Mouse (Mus musculus): ENCODE data around the gene Gm42742. TPM values are rescaled to one million over a fixed set of nuclear protein-coding genes. Genes with fewer than 3 reads are reported as not detected.

The Gm42742 gene
- 12.4 and 21.2 TPM in 2 replicates for polyA plus RNA-seq (2012; rRNA removed)

DNA sequence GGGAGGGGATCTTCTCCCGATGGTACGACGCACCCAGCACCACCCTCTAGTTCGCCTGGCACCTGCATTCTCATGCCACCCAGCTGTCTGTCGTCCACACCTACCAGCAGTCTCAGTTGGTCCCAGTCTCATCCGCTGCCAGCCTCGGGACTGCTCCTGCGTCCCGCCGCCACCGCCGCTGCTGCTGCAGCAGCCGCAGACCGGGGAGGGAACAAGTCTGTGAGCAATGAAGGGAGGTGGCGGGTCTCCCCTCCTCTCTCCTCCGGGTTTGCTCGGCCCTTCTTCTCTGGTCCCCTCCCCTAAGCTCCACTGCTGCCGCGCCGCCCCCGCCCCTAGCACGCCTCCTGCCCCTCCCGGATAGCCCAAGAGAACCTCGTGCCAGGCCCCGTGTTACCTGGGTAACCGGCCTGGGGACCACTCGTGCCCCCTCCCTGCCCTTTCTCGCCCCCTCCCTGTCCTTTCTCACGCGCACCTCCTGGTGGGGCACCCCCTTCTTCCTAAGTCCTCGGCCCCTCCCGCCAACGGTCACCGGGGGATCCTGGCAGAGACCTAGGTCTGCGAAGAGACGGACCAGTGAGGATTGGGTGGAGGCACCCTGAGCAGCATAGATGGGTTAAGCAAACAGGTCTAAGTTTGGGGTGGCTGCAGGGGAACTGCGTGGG, at the start of gene Gm42742, which contains the start of gene Prrt2:
Gene Gm42742 (minus strand): TSS at position 197 of the 662 bp plus-strand sequence.
Gene Prrt2 (minus strand): TSS at position 311 of the 662 bp plus-strand sequence.

DNA sequence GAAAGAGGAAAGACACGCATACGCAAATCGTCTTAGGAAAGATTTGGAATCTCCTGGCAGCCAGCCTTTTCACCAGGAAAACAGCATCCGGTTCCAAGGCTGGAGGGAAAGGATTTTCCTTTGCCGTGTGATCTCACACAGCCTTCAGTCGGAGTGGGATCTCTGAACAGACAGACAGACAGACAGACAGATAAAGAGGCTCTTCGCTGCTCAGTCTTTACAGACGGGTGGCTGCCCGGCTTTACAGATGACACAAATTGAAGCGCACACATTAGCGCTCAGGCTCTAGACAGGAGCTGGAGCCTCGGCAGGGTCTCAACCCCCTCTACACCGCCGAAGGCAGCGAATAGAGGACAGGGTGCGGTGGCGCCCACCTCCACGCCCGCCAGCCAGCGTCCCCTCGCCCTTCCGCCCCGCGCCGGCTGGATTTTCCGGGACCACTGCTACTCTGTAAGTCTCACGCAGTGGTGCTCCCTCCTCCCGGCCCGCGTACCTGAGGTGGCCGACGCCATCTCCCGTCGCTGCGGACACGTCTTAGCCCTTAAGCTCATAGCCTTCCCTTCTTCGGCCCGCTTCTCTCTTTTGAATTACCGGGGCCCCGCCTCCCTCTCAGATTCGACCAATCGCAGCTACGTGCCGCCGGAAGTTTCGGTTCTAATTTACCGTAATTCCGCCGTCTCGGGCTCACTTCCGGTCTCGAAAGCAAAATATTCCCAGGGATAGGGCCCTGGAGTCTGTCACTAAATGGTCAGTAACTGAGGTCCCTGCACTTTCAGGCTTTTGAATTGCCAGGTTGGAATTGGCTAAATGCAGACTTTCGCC, 21.2 kb upstream of the Gm42742 start, which contains the start of gene Kif22:
Gene Kif22 (minus strand): TSS at position 621 of the 822 bp plus-strand sequence.

DNA sequence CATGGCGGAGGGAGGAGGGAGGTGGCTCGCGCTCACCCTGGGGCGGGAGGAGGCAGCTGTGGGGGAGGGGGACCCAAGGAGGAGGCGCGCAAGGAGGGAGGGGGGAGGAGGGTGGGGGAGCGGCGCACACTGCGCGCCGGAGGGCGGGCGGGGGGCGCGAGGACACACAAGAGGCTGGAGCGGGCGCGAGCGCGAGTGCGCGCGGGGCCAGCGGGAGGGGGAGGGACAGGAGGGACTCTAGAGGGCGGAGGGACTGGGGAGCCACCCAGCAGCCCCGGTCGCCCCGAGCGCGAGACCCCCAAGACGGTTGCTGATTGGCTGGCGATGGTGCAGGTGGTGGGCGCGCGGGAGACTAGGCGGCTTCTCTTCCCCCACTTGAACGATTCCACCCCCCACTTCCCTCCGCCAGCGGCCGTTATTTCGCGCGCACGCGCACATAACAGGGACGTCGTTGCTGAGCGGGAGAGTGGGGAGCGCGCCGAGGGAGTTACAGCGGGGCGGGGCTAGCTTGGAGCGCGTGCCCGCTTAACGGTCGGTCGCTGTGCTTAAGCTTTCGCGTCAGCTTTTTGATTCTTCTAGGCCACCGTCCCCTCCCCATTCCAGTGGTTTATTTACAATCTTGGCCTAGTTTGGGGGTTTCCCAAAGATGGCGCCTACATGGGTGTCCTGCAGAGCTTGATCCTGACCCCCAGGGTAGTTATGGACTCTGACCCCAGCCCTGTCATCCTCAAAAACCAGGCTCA, 6.3 kb upstream of the Gm42742 start, which contains the start of gene Maz:
Gene Maz (minus strand): TSS at position 54 of the 743 bp plus-strand sequence.

DNA sequence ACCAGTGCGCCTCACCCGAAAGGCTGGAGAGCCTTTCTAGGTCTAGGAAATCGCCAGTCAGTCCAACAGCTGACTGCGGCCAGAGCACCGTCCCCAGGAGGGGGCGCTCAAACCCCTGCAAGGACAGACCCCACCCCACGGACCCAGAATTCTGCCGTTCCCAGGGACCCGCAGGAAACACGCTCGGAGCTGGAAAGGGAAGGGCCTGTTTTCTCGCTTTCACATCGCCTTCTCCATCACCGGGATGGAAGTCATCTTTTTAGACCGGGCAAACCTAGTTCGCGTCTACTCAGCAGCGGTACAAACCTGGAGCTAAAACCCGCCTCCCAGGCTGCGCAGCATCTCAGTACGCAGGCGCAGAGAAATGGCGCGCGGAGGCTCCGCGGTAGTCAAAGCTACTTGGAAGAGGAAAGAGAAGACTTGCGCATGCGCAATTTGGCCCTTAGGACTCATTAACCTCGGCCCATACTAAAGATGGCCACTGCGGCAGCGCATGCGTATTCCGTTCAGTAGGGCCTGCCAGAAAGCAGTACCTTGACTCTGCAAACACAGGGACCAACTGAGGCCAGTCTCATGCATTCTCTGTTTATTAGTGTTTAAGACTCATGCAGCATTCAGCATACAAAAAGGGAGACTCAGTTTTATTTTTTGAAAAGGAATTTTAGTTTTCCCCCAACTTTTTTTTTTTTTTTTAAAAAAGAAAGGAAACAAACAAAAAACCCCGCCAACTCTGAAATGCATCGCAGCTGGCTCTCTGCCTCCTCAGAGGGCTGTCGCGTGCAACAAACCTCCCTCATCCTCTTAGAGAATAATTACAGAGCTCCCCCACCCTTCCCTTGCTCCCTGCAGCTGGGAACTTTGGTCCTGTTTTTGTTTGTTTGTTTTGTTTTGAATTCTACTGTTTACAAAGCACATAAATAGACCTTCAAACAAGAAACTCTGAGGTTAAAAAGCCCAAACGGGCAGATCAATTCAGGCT, 3.6 kb downstream of the Gm42742 start, which contains the start of gene Pagr1a:
Gene Pagr1a (minus strand): TSS at position 382 of the 979 bp plus-strand sequence.

DNA sequence TGATC, 4.6 kb downstream of the Gm42742 start, which contains the start of gene Pagr1b:
Gene Pagr1b (minus strand): TSS at position 4 of the 5 bp plus-strand sequence.

DNA sequence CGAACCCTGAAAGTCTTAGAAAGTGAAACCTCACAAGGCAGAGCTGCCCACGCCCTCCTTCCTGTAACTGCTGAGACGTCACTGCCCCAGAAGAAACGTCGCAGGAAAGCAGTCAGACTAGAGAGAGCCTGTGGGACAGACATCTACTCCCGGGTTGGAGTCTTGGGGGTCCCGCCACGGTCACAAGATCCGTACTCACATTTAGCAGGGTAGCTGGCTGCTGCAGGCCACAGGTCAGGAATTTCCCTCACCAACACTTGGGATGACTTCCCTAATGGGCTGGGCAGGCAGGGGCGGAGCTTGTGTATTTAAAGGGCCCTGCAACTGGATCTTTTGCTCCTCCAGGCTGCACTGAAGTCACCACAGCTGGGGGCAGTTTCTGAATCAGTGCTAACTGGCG, 6.6 kb downstream of the Gm42742 start, which contains the start of gene Mvp:
Gene Mvp (minus strand): TSS at position 302 of the 400 bp plus-strand sequence.

DNA sequence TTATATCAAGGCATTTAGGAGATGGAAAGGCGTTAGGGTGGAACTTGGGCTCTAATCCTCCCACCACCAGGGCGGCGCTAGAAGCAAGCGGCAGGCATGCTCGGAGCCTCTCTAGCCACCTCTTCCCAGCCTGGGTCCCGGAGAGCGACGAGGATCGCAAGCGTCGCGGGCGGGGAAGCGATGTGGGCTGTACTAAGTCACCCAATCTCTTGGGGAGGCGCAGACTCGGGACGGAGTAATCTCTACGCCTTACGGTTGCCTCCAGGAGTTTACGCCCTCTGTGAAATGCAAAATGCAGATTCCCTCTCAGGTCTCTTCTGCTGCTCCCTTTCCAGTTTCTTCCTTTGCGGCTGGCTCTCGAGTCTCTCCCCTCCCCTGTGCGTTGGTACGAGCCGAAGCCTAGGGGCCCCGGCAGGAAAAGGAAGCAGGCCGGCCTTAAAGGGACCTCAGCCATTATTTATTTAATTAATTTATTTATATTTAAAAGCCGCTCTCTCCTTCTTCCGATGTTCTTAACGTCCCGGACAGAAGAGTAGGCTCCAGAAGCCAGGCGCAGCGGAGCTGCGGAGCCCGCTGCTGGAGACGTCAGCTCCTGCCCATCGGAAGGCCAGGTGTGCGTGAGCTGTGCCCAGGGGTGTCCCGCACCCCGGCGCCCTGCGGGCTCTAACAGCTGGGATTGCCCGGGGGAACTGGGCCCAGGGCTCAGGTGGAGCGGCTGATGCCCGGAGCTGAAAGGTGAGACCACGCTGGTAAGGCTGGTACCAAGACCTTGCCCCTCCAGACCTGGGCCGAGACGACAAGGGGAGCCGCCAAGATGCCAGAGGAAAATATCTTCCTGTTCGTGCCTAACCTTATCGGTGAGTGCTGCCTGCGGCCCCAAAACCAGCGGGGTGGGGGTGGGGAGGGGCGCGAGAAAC, 44.7 kb downstream of the Gm42742 start, which contains the start of gene Cdiptos:
Gene Cdiptos (minus strand): TSS at position 149 of the 917 bp plus-strand sequence.

DNA sequence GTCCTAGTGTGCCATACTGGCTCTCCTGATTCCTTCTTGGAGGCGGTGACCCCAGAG, 45.2 kb downstream of the Gm42742 start, which contains the start of gene Cdipt:
Gene Cdipt (plus strand): TSS at position 22 of the 57 bp plus-strand sequence.

Other genes starting within 250 kb of the Gm42742 start
- gene Ypel3, start 244.1 kb downstream of the Gm42742 start, polyA plus RNA-seq (2012; rRNA removed): 58.6 and 66.7 TPM in 2 replicates
- gene Tbx6, start 239.6 kb downstream of the Gm42742 start, polyA plus RNA-seq (2012; rRNA removed): 1.0 and 1.3 TPM in 2 replicates
- 74.0 and 86.5 TPM in 2 replicates for gene Ppp4c, start 228.6 kb downstream of the Gm42742 start, polyA plus RNA-seq (2012; rRNA removed)
- 0.09 and 0.13 TPM in 2 replicates for gene Fam57b, start 223.4 kb downstream of the Gm42742 start, polyA plus RNA-seq (2012; rRNA removed)
- not detected in 2 replicates for gene 4930451I11Rik, start 189.5 kb downstream of the Gm42742 start, polyA plus RNA-seq (2012; rRNA removed)
- 0.01 and 0.03 TPM in 2 replicates for gene Doc2a, start 173.7 kb downstream of the Gm42742 start, polyA plus RNA-seq (2012; rRNA removed)
- gene Hirip3, start 159.1 kb downstream of the Gm42742 start, polyA plus RNA-seq (2012; rRNA removed): 58.3 and 79.1 TPM in 2 replicates
- gene Ino80e, start 158.7 kb downstream of the Gm42742 start, polyA plus RNA-seq (2012; rRNA removed): 23.2 and 24.6 TPM in 2 replicates
- gene Taok2, start 136.4 kb downstream of the Gm42742 start, polyA plus RNA-seq (2012; rRNA removed): 15.6 and 17.1 TPM in 2 replicates
- gene Tmem219, start 98.2 kb downstream of the Gm42742 start, polyA plus RNA-seq (2012; rRNA removed): 9.6 and 10.9 TPM in 2 replicates
- gene Kctd13, start 92.2 kb downstream of the Gm42742 start, polyA plus RNA-seq (2012; rRNA removed): 4.2 and 4.6 TPM in 2 replicates
- gene Asphd1, start 71.5 kb downstream of the Gm42742 start, polyA plus RNA-seq (2012; rRNA removed): not detected in 2 replicates
- 0.18 and 0.26 TPM in 2 replicates for gene Sez6l2, start 70.5 kb downstream of the Gm42742 start, polyA plus RNA-seq (2012; rRNA removed)
- gene Cdipt, start 45.2 kb downstream of the Gm42742 start, polyA plus RNA-seq (2012; rRNA removed): 29.7 and 37.0 TPM in 2 replicates
- gene Cdiptos, start 45.0 kb downstream of the Gm42742 start, polyA plus RNA-seq (2012; rRNA removed): 0.23 and 0.35 TPM in 2 replicates
- gene Mvp, start 6.5 kb downstream of the Gm42742 start, polyA plus RNA-seq (2012; rRNA removed): 4.0 and 4.7 TPM in 2 replicates
- gene Pagr1b, start 4.6 kb downstream of the Gm42742 start, polyA plus RNA-seq (2012; rRNA removed): 0.08 TPM in 1 of 2 replicates, not detected in the other
- 10.6 and 17.2 TPM in 2 replicates for gene Pagr1a, start 3.7 kb downstream of the Gm42742 start, polyA plus RNA-seq (2012; rRNA removed)
- 0.12 and 0.26 TPM in 2 replicates for gene Prrt2, start 114 bp upstream of the Gm42742 start, polyA plus RNA-seq (2012; rRNA removed)
- gene Maz, start 5.9 kb upstream of the Gm42742 start, polyA plus RNA-seq (2012; rRNA removed): 84.8 and 98.3 TPM in 2 replicates
- gene Kif22, start 21.4 kb upstream of the Gm42742 start, polyA plus RNA-seq (2012; rRNA removed): 58.9 and 63.9 TPM in 2 replicates
- gene Zg16, start 66.2 kb upstream of the Gm42742 start, polyA plus RNA-seq (2012; rRNA removed): 0.08 TPM in 1 of 2 replicates, not detected in the other
- gene AI467606, start 70.3 kb upstream of the Gm42742 start, polyA plus RNA-seq (2012; rRNA removed): 4.3 and 5.9 TPM in 2 replicates
- gene Qprt, start 101.1 kb upstream of the Gm42742 start, polyA plus RNA-seq (2012; rRNA removed): 32.4 and 37.2 TPM in 2 replicates
- 9.5 and 11.2 TPM in 2 replicates for gene Spn, start 116.7 kb upstream of the Gm42742 start, polyA plus RNA-seq (2012; rRNA removed)
- gene Cd2bp2, start 175.0 kb upstream of the Gm42742 start, polyA plus RNA-seq (2012; rRNA removed): 31.0 and 35.9 TPM in 2 replicates
- 13.4 and 15.2 TPM in 2 replicates for gene Tbc1d10b, start 187.4 kb upstream of the Gm42742 start, polyA plus RNA-seq (2012; rRNA removed)
- 16.2 and 46.6 TPM in 2 replicates for gene Mylpf, start 187.8 kb upstream of the Gm42742 start, polyA plus RNA-seq (2012; rRNA removed)
- gene Zfp553, start 212.0 kb upstream of the Gm42742 start, polyA plus RNA-seq (2012; rRNA removed): 3.4 and 3.5 TPM in 2 replicates
- gene Sept1, start 212.0 kb upstream of the Gm42742 start, polyA plus RNA-seq (2012; rRNA removed): 15.1 and 15.2 TPM in 2 replicates
- 19.1 and 19.2 TPM in 2 replicates for gene Zfp771, start 223.2 kb upstream of the Gm42742 start, polyA plus RNA-seq (2012; rRNA removed)
- gene Dctpp1, start 239.6 kb upstream of the Gm42742 start, polyA plus RNA-seq (2012; rRNA removed): 56.0 and 63.0 TPM in 2 replicates

Measured in liver, embryonic 14 days (tissue).